Comparison of ENCODE assay signal across 8 mouse cellular contexts in genomic region chr2:122367701-122368080, GRCm38 (mm10). TPM values are rescaled to one million over a fixed set of nuclear protein-coding genes. Genes with fewer than 3 reads are reported as not detected.
DNase-seq lines count a peak whose midpoint lies in the region; ATAC-seq lines count a peak whose summit lies in the region.

No protein-coding gene starts in this region.

- no peak overlapping the region for H3K27ac ChIP-seq in kidney, embryonic 15.5 days
- H3K27ac ChIP-seq in embryonic facial prominence, embryonic 10.5 days (replicated peaks): peak overlapping the region; percentile 96
- H3K27ac ChIP-seq in hindbrain, embryonic 14.5 days: no peak overlapping the region
- 0 out of 2 replicates have a peak overlapping the region, but pooled peaks have one; percentile 73 for H3K27ac ChIP-seq in midbrain, embryonic 14.5 days (replicated peaks; ENCODE audit: low read depth, low read length)

- no peak for DNase-seq in kidney, postnatal 10 days
- DNase-seq in embryonic facial prominence, embryonic 10.5 days (ENCODE audit: low spot score): no peak
- DNase-seq in hindbrain, embryonic 14.5 days (ENCODE audit: low spot score): no peak
- no peak for DNase-seq in midbrain, embryonic 14.5 days
- DNase-seq in frontal cortex, postnatal 36 days (ENCODE audit: low spot score in 2 of 2): no peak
- no peak for DNase-seq in gastrocnemius, postnatal 10 days

- 10% methylated on average over 4 of the region's 4 CpGs for whole genome bisulfite sequencing in kidney, embryonic 15.5 days
- WGBS in embryonic facial prominence, embryonic 10.5 days: 12% methylated on average over 4 of the region's 4 CpGs
- WGBS in hindbrain, embryonic 14.5 days: 6% methylated on average over 4 of the region's 4 CpGs
- whole genome bisulfite sequencing in midbrain, embryonic 14.5 days: 4% methylated on average over 4 of the region's 4 CpGs

- no peak for ATAC-seq in kidney, embryonic 15.5 days (replicated peaks; ENCODE audit: low FRiP score)
- ATAC-seq in hindbrain, embryonic 14.5 days (ENCODE audit: low FRiP score): no peak
- no peak for ATAC-seq in midbrain, embryonic 14.5 days (ENCODE audit: low FRiP score, low TSS enrichment)
- ATAC-seq in megakaryocyte-erythroid progenitor cell, adult 5-6 weeks (replicated peaks; ENCODE audit: low FRiP score, low TSS enrichment, poor library complexity, severe bottlenecking): no peak

- peaks cover 14% of the 10 kb centered on the region for H3K27me3 ChIP-seq in kidney, embryonic 15.5 days
- peaks cover 27% of the 10 kb centered on the region for H3K27me3 ChIP-seq in embryonic facial prominence, embryonic 10.5 days (replicated peaks; ENCODE audit: low read depth, poor library complexity, severe bottlenecking)
- H3K27me3 ChIP-seq in hindbrain, embryonic 14.5 days (ENCODE audit: control insufficient read depth, insufficient read depth, low read length): peaks cover 4% of the 10 kb centered on the region; the same call in 1 of the 2 replicates
- H3K27me3 ChIP-seq in midbrain, embryonic 14.5 days (ENCODE audit: control insufficient read depth, insufficient read depth, low read length): 0 out of 2 replicates have a peak, but pooled peaks cover 5% of the 10 kb centered on the region

- peak overlapping the region; percentile 87 for H3K9ac ChIP-seq in kidney, embryonic 15.5 days
- peak overlapping the region; percentile 96 for H3K9ac ChIP-seq in hindbrain, embryonic 14.5 days
- peak overlapping the region; percentile 94 for H3K9ac ChIP-seq in midbrain, embryonic 14.5 days (replicated peaks; ENCODE audit: low read length)

- peaks cover 33% of the 10 kb centered on the region for H3K4me1 ChIP-seq in kidney, embryonic 15.5 days
- peaks cover 37% of the 10 kb centered on the region for H3K4me1 ChIP-seq in embryonic facial prominence, embryonic 10.5 days
- peaks cover 34% of the 10 kb centered on the region for H3K4me1 ChIP-seq in hindbrain, embryonic 14.5 days (replicated peaks; ENCODE audit: control insufficient read depth, insufficient read depth, low read length)
- H3K4me1 ChIP-seq in midbrain, embryonic 14.5 days (ENCODE audit: control insufficient read depth, insufficient read depth, low read length): peaks cover 28% of the 10 kb centered on the region

- no peaks in the 10 kb centered on the region for H3K9me3 ChIP-seq in kidney, embryonic 15.5 days (replicated peaks)
- no peaks in the 10 kb centered on the region for H3K9me3 ChIP-seq in embryonic facial prominence, embryonic 10.5 days
- H3K9me3 ChIP-seq in hindbrain, embryonic 14.5 days (ENCODE audit: control insufficient read depth, low read length): no peaks in the 10 kb centered on the region
- no peaks in the 10 kb centered on the region for H3K9me3 ChIP-seq in midbrain, embryonic 14.5 days (ENCODE audit: control insufficient read depth, low read length)

- H3K36me3 ChIP-seq in kidney, embryonic 15.5 days: peaks cover 12% of the 10 kb centered on the region
- peaks cover 19% of the 10 kb centered on the region for H3K36me3 ChIP-seq in embryonic facial prominence, embryonic 10.5 days (replicated peaks)
- H3K36me3 ChIP-seq in hindbrain, embryonic 14.5 days (replicated peaks; ENCODE audit: control insufficient read depth, insufficient read depth): no peaks in the 10 kb centered on the region
- peaks cover 10% of the 10 kb centered on the region; the same call in 1 of the 2 replicates for H3K36me3 ChIP-seq in midbrain, embryonic 14.5 days (ENCODE audit: control insufficient read depth, insufficient read depth, low read length)

- H3K4me2 ChIP-seq in kidney, embryonic 15.5 days: peak overlapping the region; percentile 93
- H3K4me2 ChIP-seq in hindbrain, embryonic 14.5 days (replicated peaks): peak overlapping the region; percentile 84
- H3K4me2 ChIP-seq in midbrain, embryonic 14.5 days (ENCODE audit: low read length): peak overlapping the region; percentile 85

- peak overlapping the region; percentile 76 for H3K4me3 ChIP-seq in kidney, embryonic 15.5 days (replicated peaks)
- H3K4me3 ChIP-seq in embryonic facial prominence, embryonic 10.5 days: peak overlapping the region; percentile 97
- peak overlapping the region; percentile 95 for H3K4me3 ChIP-seq in hindbrain, embryonic 14.5 days (replicated peaks; ENCODE audit: low read length)
- peak overlapping the region; percentile 89 for H3K4me3 ChIP-seq in midbrain, embryonic 14.5 days (replicated peaks; ENCODE audit: low read depth, low read length)

RNA-seq across cellular contexts. Expression of gene Shf, which starts 1.3 kb away (rescaled TPM):
- 2.4 and 2.6 TPM in 2 replicates for polyA plus RNA-seq in kidney, embryonic 15.5 days (2015; fragmentation: Nextera tagmentation; extraction: Ambion mirVana)
- polyA plus RNA-seq in embryonic facial prominence, embryonic 10.5 days (2016; fragmentation: Nextera tagmentation; extraction: Ambion mirVana): 4.7 and 7.6 TPM in 2 replicates
- polyA plus RNA-seq in hindbrain, embryonic 14.5 days (2014; fragmentation: Nextera tagmentation; extraction: Ambion mirVana): 17.9 and 19.2 TPM in 2 replicates
- 15.9 and 19.2 TPM in 2 replicates for polyA plus RNA-seq in midbrain, embryonic 14.5 days (2014; fragmentation: Nextera tagmentation; extraction: Ambion mirVana)
- total RNA-seq in megakaryocyte-erythroid progenitor cell, adult 5-6 weeks (2014; fragmentation: Nextera tagmentation): 5.2 and 8.7 TPM in 2 replicates
- total RNA-seq in megakaryocyte-erythroid progenitor cell, adult 5-6 weeks (2017): 1.6 and 13.8 TPM in 2 replicates
- 1 to 10 TPM; 7.5 to 9.4 TPM for total RNA-seq in gastrocnemius, postnatal 10 days (2021)

RNA-seq across cellular contexts. Expression of gene Duox1, which starts 52.2 kb away (rescaled TPM):
- polyA plus RNA-seq in kidney, embryonic 15.5 days (2015; fragmentation: Nextera tagmentation; extraction: Ambion mirVana): 0.04 TPM in 1 of 2 replicates, not detected in the other
- polyA plus RNA-seq in embryonic facial prominence, embryonic 10.5 days (2016; fragmentation: Nextera tagmentation; extraction: Ambion mirVana): 0.07 TPM in 1 of 2 replicates, not detected in the other
- polyA plus RNA-seq in hindbrain, embryonic 14.5 days (2014; fragmentation: Nextera tagmentation; extraction: Ambion mirVana): 0.04 and 0.12 TPM in 2 replicates
- 0.18 and 0.22 TPM in 2 replicates for polyA plus RNA-seq in midbrain, embryonic 14.5 days (2014; fragmentation: Nextera tagmentation; extraction: Ambion mirVana)
- not detected in 2 replicates for total RNA-seq in megakaryocyte-erythroid progenitor cell, adult 5-6 weeks (2014; fragmentation: Nextera tagmentation)
- total RNA-seq in megakaryocyte-erythroid progenitor cell, adult 5-6 weeks (2017): not detected in 2 replicates
- total RNA-seq in gastrocnemius, postnatal 10 days (2021): under 1 TPM; 0.19 to 0.43 TPM

RNA-seq across cellular contexts. Expression of gene Duoxa1, which starts 54.2 kb away (rescaled TPM):
- 0.10 TPM in 1 of 2 replicates, not detected in the other for polyA plus RNA-seq in kidney, embryonic 15.5 days (2015; fragmentation: Nextera tagmentation; extraction: Ambion mirVana)
- polyA plus RNA-seq in embryonic facial prominence, embryonic 10.5 days (2016; fragmentation: Nextera tagmentation; extraction: Ambion mirVana): 0.27 TPM in 1 of 2 replicates, not detected in the other
- polyA plus RNA-seq in hindbrain, embryonic 14.5 days (2014; fragmentation: Nextera tagmentation; extraction: Ambion mirVana): 0.16 and 0.31 TPM in 2 replicates
- 0.25 TPM in 1 of 2 replicates, not detected in the other for polyA plus RNA-seq in midbrain, embryonic 14.5 days (2014; fragmentation: Nextera tagmentation; extraction: Ambion mirVana)
- not detected in 2 replicates for total RNA-seq in megakaryocyte-erythroid progenitor cell, adult 5-6 weeks (2014; fragmentation: Nextera tagmentation)
- not detected in 2 replicates for total RNA-seq in megakaryocyte-erythroid progenitor cell, adult 5-6 weeks (2017)
- under 1 TPM; 0.31 to 0.79 TPM for total RNA-seq in gastrocnemius, postnatal 10 days (2021)

RNA-seq across cellular contexts. Expression of gene Slc28a2, which starts 58.6 kb away (rescaled TPM):
- polyA plus RNA-seq in kidney, embryonic 15.5 days (2015; fragmentation: Nextera tagmentation; extraction: Ambion mirVana): 0.54 and 0.82 TPM in 2 replicates
- polyA plus RNA-seq in embryonic facial prominence, embryonic 10.5 days (2016; fragmentation: Nextera tagmentation; extraction: Ambion mirVana): 0.10 and 0.19 TPM in 2 replicates
- 0.07 and 0.09 TPM in 2 replicates for polyA plus RNA-seq in hindbrain, embryonic 14.5 days (2014; fragmentation: Nextera tagmentation; extraction: Ambion mirVana)
- not detected in 2 replicates for polyA plus RNA-seq in midbrain, embryonic 14.5 days (2014; fragmentation: Nextera tagmentation; extraction: Ambion mirVana)
- total RNA-seq in megakaryocyte-erythroid progenitor cell, adult 5-6 weeks (2014; fragmentation: Nextera tagmentation): 3.5 and 11.6 TPM in 2 replicates
- total RNA-seq in megakaryocyte-erythroid progenitor cell, adult 5-6 weeks (2017): 3.2 and 4.5 TPM in 2 replicates
- 10 to 100 TPM in 1 of 2 experiments, 1 to 10 TPM in 1; 7.0 to 11.4 TPM for total RNA-seq in gastrocnemius, postnatal 10 days (2021)

Comparison
In these comparisons a context has a peak if more than half of its experiments do, and no peak if none do; other contexts are left out.
1. H3K27ac ChIP-seq: peak in embryonic facial prominence, embryonic 10.5 days (single experiment) and midbrain, embryonic 14.5 days (single experiment); none in kidney, embryonic 15.5 days (single experiment) and hindbrain, embryonic 14.5 days (single experiment).
2. Peak in every context shown above with its lines, with median percentiles within 50 percentile points of each other: H3K4me2 ChIP-seq, H3K4me3 ChIP-seq and H3K9ac ChIP-seq.